Mouse (Mus musculus): ENCODE results near the gene Rps17. TPM values are rescaled to one million over a fixed set of nuclear protein-coding genes. Genes with fewer than 3 reads are reported as not detected.

The Rps17 gene
- polyA plus RNA-seq (2015; fragmentation: Illumina TruSeq; extraction: RNeasy Lipid Tissue Mini Kit (QIAGEN cat#74804); ENCODE audit: insufficient read depth, low replicate concordance): 2,163 TPM

DNA sequence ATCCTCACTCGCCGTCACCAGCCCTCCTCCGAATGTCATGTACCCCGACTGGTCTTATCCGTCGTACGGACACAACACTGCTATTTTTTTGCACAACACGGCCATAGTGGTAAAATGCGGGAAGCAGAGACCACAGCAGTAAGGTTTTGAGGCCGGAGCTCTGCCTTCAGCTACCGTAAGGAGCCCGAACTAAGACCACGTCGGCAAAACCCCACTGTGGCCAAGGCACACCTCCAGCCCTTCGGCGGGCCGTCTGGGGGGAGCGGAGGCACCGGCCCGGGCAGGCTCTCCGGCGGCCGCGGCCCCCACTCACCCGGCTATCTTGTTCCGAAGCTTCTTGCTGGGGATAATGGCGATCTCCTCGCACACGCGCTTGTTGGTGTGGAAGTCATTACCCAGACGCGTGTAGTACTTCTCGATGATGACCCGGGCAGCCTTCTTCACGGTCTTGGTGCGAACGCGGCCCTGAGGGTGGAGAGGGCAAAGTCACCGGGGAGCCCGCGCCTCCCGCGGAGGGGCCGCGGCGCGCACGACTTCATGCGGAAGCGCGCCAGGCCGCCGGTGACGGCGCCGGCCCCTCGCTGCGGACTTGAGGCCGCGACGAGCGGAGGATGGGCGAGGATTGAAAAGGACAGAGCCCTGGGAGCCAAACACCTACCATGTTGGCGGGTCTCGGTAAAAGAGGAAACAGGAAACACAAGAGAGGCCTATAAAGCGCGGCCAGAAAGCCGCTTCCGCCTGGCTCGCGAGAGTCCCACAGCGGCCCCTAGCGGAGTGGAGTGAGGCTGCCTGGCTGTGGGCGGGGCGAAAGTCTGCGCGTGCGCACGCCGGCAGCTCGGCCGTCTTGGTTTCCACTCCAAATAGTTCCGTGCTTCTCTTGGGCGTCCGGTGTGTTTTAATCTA, at the start of gene Rps17:
Rps17 (minus strand) TSS at position 711 of the 903 bp plus-strand sequence.

Other genes starting within 250 kb of the Rps17 start
- gene Slc28a1, start 230.5 kb downstream of the Rps17 start, polyA plus RNA-seq (2015; fragmentation: Illumina TruSeq; extraction: RNeasy Lipid Tissue Mini Kit (QIAGEN cat#74804); ENCODE audit: insufficient read depth, low replicate concordance): not detected
- gene Pde8a, start 131.7 kb downstream of the Rps17 start, polyA plus RNA-seq (2015; fragmentation: Illumina TruSeq; extraction: RNeasy Lipid Tissue Mini Kit (QIAGEN cat#74804); ENCODE audit: insufficient read depth, low replicate concordance): 15.1 TPM
- gene Cpeb1, start 110.2 kb upstream of the Rps17 start, polyA plus RNA-seq (2015; fragmentation: Illumina TruSeq; extraction: RNeasy Lipid Tissue Mini Kit (QIAGEN cat#74804); ENCODE audit: insufficient read depth, low replicate concordance): 4.7 TPM
- not detected for gene Ap3b2, start 148.7 kb upstream of the Rps17 start, polyA plus RNA-seq (2015; fragmentation: Illumina TruSeq; extraction: RNeasy Lipid Tissue Mini Kit (QIAGEN cat#74804); ENCODE audit: insufficient read depth, low replicate concordance)
- not detected for gene BC048679, start 153.0 kb upstream of the Rps17 start, polyA plus RNA-seq (2015; fragmentation: Illumina TruSeq; extraction: RNeasy Lipid Tissue Mini Kit (QIAGEN cat#74804); ENCODE audit: insufficient read depth, low replicate concordance)
- 2.3 TPM for gene Fsd2, start 221.7 kb upstream of the Rps17 start, polyA plus RNA-seq (2015; fragmentation: Illumina TruSeq; extraction: RNeasy Lipid Tissue Mini Kit (QIAGEN cat#74804); ENCODE audit: insufficient read depth, low replicate concordance)
- gene Whamm, start 226.0 kb upstream of the Rps17 start, polyA plus RNA-seq (2015; fragmentation: Illumina TruSeq; extraction: RNeasy Lipid Tissue Mini Kit (QIAGEN cat#74804); ENCODE audit: insufficient read depth, low replicate concordance): 16.6 TPM

All from spleen, adult 10 weeks (tissue).